Mouse (Mus musculus) left cerebral cortex, postnatal 4 days (tissue): ENCODE data around the gene Spns2. TPM values are rescaled to one million over a fixed set of nuclear protein-coding genes. Genes with fewer than 3 reads are reported as not detected.

Source experiments
- DNase-seq: peaks from one replicate; pipeline ENCODE4 v3.0.0-alpha.2; 2022
- intact Hi-C: fragments of 180-260 bp; cut with DNase I; formaldehyde crosslinking; loops from one replicate; pipeline ENCODE4 v1.15.1; 2025
- total RNA-seq, 2 experiments: library from RNA; stranded (reverse); gene quantifications; 2 replicates each; pipeline ENCODE4 v1.2.3; 2021

The Spns2 gene
- total RNA-seq, 2 experiments from 2014 or later, result 36.5 to 37.0 TPM

GRCm38 (mm10) chr11:72501426-72502002 is 11.8 kb upstream of the Spns2 start:
- intact Hi-C loops, result no loop called here
- DNase-seq, result peak; percentile 55

- intact Hi-C loops, result no loop called here
- no peak for DNase-seq
Observed at GRCm38 (mm10) chr11:72500139-72500538, 10.4 kb upstream of the Spns2 start.

- DNase-seq, result peak; percentile 69
- intact Hi-C loops, result no loop called here
Observed at GRCm38 (mm10) chr11:72497367-72497766, 7.7 kb upstream of the Spns2 start.

GRCm38 (mm10) chr11:72496775-72497174 is 7.1 kb upstream of the Spns2 start:
- intact Hi-C loops, result no loop called here
- DNase-seq, result no peak

- intact Hi-C loops, result no loop called here
- no peak for DNase-seq
Observed at GRCm38 (mm10) chr11:72496066-72496465, 6.4 kb upstream of the Spns2 start.

GRCm38 (mm10) chr11:72494046-72494988 is 4.6 kb upstream of the Spns2 start:
- intact Hi-C loops, result no loop called here
- DNase-seq, result no peak

- peak; percentile 65 for DNase-seq
Observed at GRCm38 (mm10) chr11:72491130-72491960, 1.6 kb upstream of the Spns2 start.

GRCm38 (mm10) chr11:72489397-72489796 is 307 bp downstream of the Spns2 start:
- intact Hi-C loops, result no loop called here
- peak; percentile 31 for DNase-seq

More at GRCm38 (mm10) chr11:72491130-72491960, 1.6 kb upstream of the Spns2 start:
- intact Hi-C loops, result no loop called here

- DNase-seq, result peak; percentile 88
- intact Hi-C loops, result no loop called here
Observed at GRCm38 (mm10) chr11:72488753-72489271, 892 bp downstream of the Spns2 start.

GRCm38 (mm10) chr11:72487739-72488138 is 2.0 kb downstream of the Spns2 start:
- intact Hi-C loops, result no loop called here
- no peak for DNase-seq

GRCm38 (mm10) chr11:72487171-72487570 is 2.5 kb downstream of the Spns2 start:
- intact Hi-C loops, result no loop called here
- DNase-seq, result no peak

GRCm38 (mm10) chr11:72485960-72486359 is 3.7 kb downstream of the Spns2 start:
- intact Hi-C loops, result no loop called here
- DNase-seq, result no peak

- peak; percentile 76 for DNase-seq
Observed at GRCm38 (mm10) chr11:72485157-72485556, 4.5 kb downstream of the Spns2 start.

GRCm38 (mm10) chr11:72484549-72484948 is 5.2 kb downstream of the Spns2 start:
- intact Hi-C loops, result no loop called here

More at GRCm38 (mm10) chr11:72485157-72485556, 4.5 kb downstream of the Spns2 start:
- intact Hi-C loops, result no loop called here

GRCm38 (mm10) chr11:72481952-72482351 is 7.8 kb downstream of the Spns2 start:
- no peak for DNase-seq
- intact Hi-C loops, result no loop called here

More at GRCm38 (mm10) chr11:72484549-72484948, 5.2 kb downstream of the Spns2 start:
- no peak for DNase-seq

- DNase-seq, result no peak
- intact Hi-C loops, result no loop called here
Observed at GRCm38 (mm10) chr11:72481313-72481712, 8.4 kb downstream of the Spns2 start.

GRCm38 (mm10) chr11:72479499-72479898 is 10.2 kb downstream of the Spns2 start:
- intact Hi-C loops, result no loop called here
- DNase-seq, result no peak

GRCm38 (mm10) chr11:72478228-72478627 is 11.5 kb downstream of the Spns2 start:
- intact Hi-C loops, result no loop called here
- DNase-seq, result no peak

GRCm38 (mm10) chr11:72477653-72478052 is 12.1 kb downstream of the Spns2 start:
- intact Hi-C loops, result no loop called here
- no peak for DNase-seq

GRCm38 (mm10) chr11:72477182-72477581 is 12.5 kb downstream of the Spns2 start:
- intact Hi-C loops, result no loop called here
- DNase-seq, result no peak
